Mouse (Mus musculus) cortical plate, adult 2 months (tissue): ENCODE data around the gene Fbxo2.
A peak's percentile ranks its signal among the peaks of the same experiment; 100 is the strongest.

Experiments
- CTCF ChIP-seq: fragments of 200-500 bp; IDR thresholded peaks from 2 replicates; pipeline ENCODE4 v1.5.1; 2011; ENCODE audit warnings: mild to moderate bottlenecking, control low read depth, low read length; ENCODE audit not compliant: insufficient read depth; ENCODE audit errors: extremely low read depth
- POLR2A ChIP-seq: fragments of 200-500 bp; IDR thresholded peaks from 2 replicates; pipeline ENCODE4 v1.6.1; 2011; ENCODE audit warnings: mild to moderate bottlenecking, low read length, control low read depth; ENCODE audit not compliant: insufficient read depth; ENCODE audit errors: extremely low read depth

DNA sequence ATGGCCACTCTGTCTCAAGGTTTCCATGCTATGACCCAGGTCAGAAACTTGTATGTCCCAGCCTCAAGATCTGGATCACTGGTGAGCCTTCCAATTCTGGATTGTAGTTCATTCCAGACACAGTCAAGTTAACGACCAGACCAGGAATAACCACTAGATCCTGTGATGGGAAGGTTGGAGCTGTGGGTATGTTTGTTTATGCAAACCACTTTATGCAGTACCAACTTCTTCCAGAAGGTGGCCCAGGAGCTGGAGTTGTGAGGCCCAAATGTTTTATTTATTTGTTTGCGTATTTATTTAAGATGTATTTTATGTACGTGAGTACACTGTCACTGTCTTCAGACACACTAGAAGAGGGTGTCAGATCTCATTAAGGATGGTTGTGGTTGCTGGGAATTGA, 5.4 kb upstream of the Fbxo2 start:
- TF ChIP-seq CTCF, result peak; percentile 50; the same call in 1 of the 2 replicates
- TF ChIP-seq POLR2A, result no peak
